Mouse (Mus musculus) megakaryocyte, embryonic 14.5 days (primary cell): Measurements from ENCODE around the gene Lmo7. TPM values are rescaled to one million over a fixed set of nuclear protein-coding genes. Genes with fewer than 3 reads are reported as not detected.

Source experiments
- H3K27me3 ChIP-seq: replicated peaks from 2 replicates; pipeline ENCODE3; 2012; ENCODE audit warnings: inconsistent platforms
- H3K36me3 ChIP-seq: replicated peaks from 2 replicates; pipeline ENCODE3; 2012; ENCODE audit warnings: low read length, inconsistent platforms, mixed read lengths
- H3K4me1 ChIP-seq: 2 replicates; pipeline ENCODE4 v1.6.1; 2012; ENCODE audit warnings: inconsistent platforms
- H3K4me3 ChIP-seq: replicated peaks from 2 replicates; pipeline ENCODE3; 2012; ENCODE audit warnings: moderate library complexity, mild to moderate bottlenecking, inconsistent platforms
- H3K9me3 ChIP-seq: 2 replicates; pipeline ENCODE4 v1.6.1; 2012; ENCODE audit warnings: inconsistent platforms
- FLI1 ChIP-seq: IDR thresholded peaks from 2 replicates; pipeline ENCODE4 v1.6.1; 2012; ENCODE audit warnings: low read length, inconsistent platforms, mixed read lengths
- GATA1 ChIP-seq: IDR thresholded peaks from 3 replicates; pipeline ENCODE4 v1.6.1; 2012; ENCODE audit warnings: mixed read lengths, low read length, inconsistent platforms, borderline replicate concordance
- polyA plus RNA-seq: library from polyadenylated mRNA; stranded (reverse); fragments of >175 nt; gene quantifications from 2 replicates; pipeline ENCODE4 v1.2.3, GENCODE M21; 2012; ENCODE audit warnings: low replicate concordance; ENCODE audit not compliant: insufficient read depth

Gene Lmo7
- polyA plus RNA-seq, 1 experiment, result 0.08 TPM

DNA sequence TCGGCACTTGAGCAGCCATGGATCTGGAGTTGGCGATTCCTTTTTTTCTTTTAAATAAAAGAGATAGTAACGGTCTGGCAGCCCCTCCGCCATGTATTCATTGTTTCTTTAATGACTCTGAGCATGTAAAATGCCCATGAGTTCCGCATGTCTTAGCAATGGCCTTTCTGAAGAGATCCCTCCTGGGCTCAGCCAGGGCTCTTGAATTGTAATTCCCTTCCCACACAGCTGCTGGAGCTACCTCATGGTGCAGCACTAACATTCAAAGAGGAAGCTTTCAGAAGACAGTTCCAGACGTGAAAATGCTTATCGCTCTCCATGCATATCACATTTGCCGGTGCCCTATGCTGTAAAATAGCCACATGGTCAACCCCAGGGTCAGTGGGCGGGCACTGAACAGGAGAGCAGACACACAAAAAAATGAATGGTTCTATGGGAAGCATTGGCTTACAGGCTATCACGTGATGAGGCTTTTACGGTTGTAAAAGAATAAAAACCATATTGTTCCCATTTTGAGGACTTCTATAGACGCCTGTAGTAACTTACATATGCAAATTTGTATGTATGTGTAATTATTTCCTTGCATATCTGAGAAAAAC, 198.0 kb downstream of the Lmo7 start:
- Histone ChIP-seq H3K4me3 (no peak overlapping the region), H3K9me3 (peaks cover 10% of the 10 kb centered on the region; the same call in 1 of the 2 replicates), H3K36me3 (no peaks in the 10 kb centered on the region), H3K4me1 (no peaks in the 10 kb centered on the region), H3K27me3 (no peaks in the 10 kb centered on the region)
- TF ChIP-seq FLI1 (no peak), GATA1 (no peak)

DNA sequence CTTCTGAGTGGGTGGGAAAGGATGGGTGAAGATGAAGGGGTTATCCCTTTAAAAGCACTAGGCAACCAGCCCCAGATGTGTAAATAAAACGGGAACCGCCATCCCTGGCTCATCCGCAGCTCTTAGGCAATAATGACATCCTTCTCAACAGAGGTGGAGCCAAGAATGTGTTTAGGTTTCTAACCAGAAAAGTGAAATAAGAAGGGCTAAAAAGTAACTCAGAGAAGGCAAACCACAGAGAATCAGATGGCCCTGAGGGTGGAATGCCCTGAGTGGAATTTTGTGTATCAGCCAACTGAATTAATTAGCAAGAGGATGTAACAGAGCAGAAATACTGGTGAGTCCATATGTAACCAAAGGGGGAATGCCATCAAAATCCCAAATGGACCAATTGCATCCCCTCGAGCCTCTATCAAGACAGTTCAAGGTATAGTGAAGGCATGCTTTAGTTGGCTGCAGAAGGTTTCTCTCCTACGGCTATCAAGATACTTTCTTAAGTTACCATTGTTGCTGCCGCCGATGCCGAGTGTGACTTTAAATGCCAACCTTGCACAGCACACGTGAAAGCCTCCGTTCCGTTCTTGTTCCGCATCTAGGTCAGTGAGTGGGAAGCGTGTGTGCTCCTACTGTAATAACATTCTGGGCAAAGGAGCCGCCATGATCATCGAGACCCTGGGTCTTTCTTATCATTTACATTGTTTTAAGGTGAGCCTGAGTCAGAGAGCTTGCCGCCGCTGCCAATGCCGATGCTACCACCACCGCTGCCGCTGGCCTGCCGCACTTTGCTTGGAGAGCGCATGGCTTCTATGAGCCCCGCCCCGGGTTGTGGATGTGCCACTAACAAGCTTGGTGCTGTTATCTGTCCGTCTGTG, 201.1 kb downstream of the Lmo7 start:
- Histone ChIP-seq H3K36me3 (no peaks in the 10 kb centered on the region), H3K4me1 (no peaks in the 10 kb centered on the region), H3K4me3 (no peak overlapping the region), H3K27me3 (no peaks in the 10 kb centered on the region), H3K9me3 (peaks cover 8% of the 10 kb centered on the region; the same call in 1 of the 2 replicates)
- TF ChIP-seq GATA1 (no peak), FLI1 (no peak)

DNA sequence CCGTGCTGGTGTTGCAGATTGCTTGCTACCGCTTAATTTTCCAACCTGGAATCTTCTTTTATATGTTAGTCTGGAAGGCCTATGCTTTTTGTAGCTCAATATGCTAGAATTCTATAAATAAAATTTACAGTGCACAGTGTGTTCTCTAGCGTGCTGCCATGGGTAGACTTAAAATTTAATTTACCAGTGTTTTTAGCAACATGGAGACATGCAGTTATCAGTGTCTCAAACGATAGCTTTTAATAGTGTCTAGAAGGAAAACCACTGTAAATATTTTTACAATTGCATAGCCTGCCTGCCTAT, 201.6 kb downstream of the Lmo7 start:
- TF ChIP-seq GATA1, result no peak
- no peak for TF ChIP-seq FLI1
- Histone ChIP-seq H3K4me3 (no peak overlapping the region), H3K9me3 (peaks cover 3% of the 10 kb centered on the region; the same call in 1 of the 2 replicates), H3K4me1 (no peaks in the 10 kb centered on the region), H3K36me3 (no peaks in the 10 kb centered on the region), H3K27me3 (no peaks in the 10 kb centered on the region)

DNA sequence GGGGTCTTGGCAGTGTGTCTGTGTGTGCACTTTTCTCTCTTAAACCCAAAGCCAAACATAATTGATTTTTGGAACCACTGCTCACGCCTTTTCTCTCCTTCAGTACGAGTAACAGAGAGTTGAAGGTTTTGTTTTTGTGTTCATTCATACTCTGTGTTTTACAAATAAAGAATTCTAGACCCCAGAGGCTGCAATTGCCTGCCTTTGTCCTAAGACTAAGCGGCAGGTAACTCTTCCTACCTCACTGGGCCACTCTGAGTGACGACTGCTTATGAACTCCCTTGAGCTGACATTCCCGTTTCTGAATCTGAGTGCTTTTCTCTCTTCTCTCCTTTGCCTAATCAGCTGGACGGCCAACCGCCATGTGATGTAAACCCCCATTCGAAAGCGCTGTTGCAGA, 203.8 kb downstream of the Lmo7 start:
- no peak overlapping the region for H3K4me3 ChIP-seq
- no peaks in the 10 kb centered on the region for H3K36me3 ChIP-seq
- no peaks in the 10 kb centered on the region for H3K4me1 ChIP-seq
- H3K27me3 ChIP-seq, result no peaks in the 10 kb centered on the region
- peaks cover 3% of the 10 kb centered on the region; the same call in 1 of the 2 replicates for H3K9me3 ChIP-seq
- no peak for TF ChIP-seq GATA1
- TF ChIP-seq FLI1, result no peak

DNA sequence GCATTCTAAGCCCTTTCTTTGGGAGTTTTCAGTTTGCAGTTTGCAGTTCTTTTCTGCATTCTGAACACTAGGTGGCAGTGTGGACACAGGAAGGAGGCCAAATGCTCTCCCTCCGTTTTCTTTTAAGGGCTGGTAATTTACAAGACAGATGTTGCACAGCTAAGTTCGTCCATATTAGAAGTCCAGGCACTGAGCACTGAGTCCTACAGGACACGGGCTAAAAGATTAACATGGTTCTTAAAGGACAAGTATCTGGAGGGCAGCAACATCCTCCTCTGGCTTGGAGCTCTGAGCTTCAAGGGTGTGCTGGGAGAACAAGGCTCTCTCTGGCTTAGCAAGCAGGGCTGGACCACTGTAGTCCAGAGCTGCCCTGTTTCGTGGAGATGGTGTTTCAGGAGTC, 213.2 kb downstream of the Lmo7 start:
- no peak for TF ChIP-seq FLI1
- TF ChIP-seq GATA1, result no peak
- peaks cover 2% of the 10 kb centered on the region for H3K27me3 ChIP-seq

DNA sequence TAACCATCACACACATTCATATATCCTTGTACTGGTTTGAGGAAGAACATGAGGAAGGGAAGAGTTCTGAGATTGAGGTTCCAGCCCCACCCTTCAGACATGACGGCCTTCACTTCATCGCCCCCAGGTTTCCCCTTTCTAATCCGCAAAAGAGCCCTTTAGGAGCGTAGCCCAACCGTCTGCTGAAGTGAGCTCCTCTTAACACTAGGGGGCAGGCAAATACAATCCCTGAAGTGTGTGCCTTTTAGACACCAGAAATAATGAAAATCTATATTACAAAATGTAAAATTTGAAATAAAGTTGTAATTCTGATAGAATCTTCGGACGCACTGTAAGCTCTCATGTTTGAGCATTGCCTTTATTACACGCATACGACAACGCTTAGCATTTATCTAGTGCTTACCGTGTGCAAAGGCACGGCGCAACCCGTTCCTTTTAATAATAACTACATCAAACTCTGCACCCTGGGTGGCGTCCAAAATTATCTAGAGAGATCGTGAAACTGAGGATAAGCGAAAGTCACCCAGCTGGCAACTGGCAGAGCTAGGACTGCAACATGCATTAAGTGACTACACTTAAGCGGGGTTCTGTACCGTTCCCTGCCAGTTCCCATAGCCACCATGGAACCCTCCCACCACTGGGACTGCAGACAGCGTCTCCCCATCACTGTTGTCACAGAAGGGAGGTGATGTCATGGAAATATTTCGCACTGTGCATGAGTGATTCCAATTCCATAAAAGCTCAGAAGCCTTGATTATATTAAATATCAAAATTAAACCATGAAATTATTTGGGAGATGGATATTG, 217.2 kb downstream of the Lmo7 start:
- Histone ChIP-seq H3K36me3 (no peaks in the 10 kb centered on the region), H3K4me3 (no peak overlapping the region), H3K27me3 (peaks cover 2% of the 10 kb centered on the region), H3K4me1 (peaks cover 5% of the 10 kb centered on the region), H3K9me3 (no peaks in the 10 kb centered on the region)
- TF ChIP-seq GATA1 (no peak), FLI1 (no peak)

More for the DNA sequence above, 213.2 kb downstream of the Lmo7 start:
- Histone ChIP-seq H3K36me3 (no peaks in the 10 kb centered on the region), H3K4me1 (peaks cover 5% of the 10 kb centered on the region), H3K9me3 (no peaks in the 10 kb centered on the region), H3K4me3 (peak overlapping the region; percentile 73)

DNA sequence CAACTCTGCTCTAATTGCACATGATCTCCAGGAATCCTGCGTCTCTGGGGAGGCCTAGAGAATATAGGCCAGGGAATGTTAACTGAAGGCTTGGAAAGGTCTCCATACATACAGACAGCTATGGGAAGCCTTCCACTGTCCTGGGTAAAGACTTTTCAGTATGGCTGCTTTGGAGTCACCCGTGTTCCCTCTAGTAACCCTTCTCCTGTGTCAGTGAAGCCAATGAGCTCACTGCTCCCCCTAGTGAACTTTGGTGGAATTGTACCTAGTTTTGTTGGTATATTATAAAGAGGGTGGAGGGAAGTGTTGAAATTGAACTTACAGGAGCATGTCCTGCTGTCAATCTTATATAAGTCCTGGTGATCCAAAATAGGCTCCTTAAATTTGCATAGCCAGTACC, 219.4 kb downstream of the Lmo7 start:
- peaks cover 2% of the 10 kb centered on the region for H3K27me3 ChIP-seq
- H3K4me3 ChIP-seq, result no peak overlapping the region
- 0 out of 2 replicates have a peak, but pooled peaks cover 4% of the 10 kb centered on the region for H3K9me3 ChIP-seq
- H3K4me1 ChIP-seq, result no peaks in the 10 kb centered on the region
- H3K36me3 ChIP-seq, result no peaks in the 10 kb centered on the region
- TF ChIP-seq FLI1 (no peak), GATA1 (no peak)

DNA sequence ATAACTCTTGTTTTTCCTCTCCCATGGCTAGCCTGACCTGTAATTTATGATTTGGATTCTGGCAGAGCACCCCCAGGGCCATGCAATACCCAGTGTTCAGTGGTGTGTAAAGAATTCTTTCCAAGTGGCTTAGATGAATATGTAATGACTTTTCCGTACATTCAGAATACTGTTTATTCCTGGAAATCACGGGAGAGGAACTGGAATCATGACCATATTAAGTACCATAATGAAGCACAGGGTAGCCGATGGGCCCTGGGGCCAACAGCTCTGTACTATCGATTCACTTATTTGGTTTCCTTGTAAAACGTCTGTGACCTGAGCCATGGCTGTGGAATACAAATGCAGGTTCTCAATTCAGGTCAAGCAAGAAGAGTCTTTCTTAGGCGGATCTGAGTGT, 221.3 kb downstream of the Lmo7 start:
- H3K4me3 ChIP-seq, result no peak overlapping the region
- TF ChIP-seq GATA1 (no peak), FLI1 (no peak)
- H3K27me3 ChIP-seq, result no peaks in the 10 kb centered on the region
- H3K4me1 ChIP-seq, result no peaks in the 10 kb centered on the region
- H3K36me3 ChIP-seq, result no peaks in the 10 kb centered on the region
- H3K9me3 ChIP-seq, result 0 out of 2 replicates have a peak, but pooled peaks cover 5% of the 10 kb centered on the region

DNA sequence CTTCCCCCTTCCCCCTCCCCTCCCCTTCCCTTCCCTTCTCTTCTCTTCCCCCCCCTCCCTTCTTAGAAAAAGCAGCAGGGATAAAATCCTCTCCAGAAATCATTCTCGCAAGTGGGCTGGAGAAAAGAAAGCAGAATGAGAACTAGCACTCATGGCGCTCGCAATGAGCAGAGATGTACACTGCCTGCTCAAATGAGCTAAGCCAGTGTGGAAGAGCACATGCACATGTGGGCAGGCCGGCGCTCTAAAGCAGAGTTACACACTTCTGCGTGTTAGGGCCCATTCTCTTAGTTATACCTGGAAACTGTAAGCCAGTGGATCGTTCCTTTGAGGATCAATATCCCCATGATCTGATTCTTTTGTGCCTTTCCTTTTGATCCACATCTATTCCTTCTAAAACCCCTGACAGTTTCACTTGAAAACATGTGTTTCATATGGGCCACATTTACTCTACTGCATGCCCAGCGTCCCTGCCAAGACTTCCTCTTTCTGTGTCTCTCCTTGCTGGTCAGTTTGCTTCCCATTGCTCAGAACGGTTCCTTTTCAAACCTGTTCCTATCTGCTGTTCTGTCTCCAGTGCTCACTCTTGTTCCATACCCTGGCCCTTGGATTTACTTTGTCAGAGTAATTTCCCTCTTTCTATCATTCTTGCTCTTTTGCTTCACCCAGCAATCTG, 224.2 kb downstream of the Lmo7 start:
- Histone ChIP-seq H3K4me3 (no peak overlapping the region), H3K27me3 (no peaks in the 10 kb centered on the region), H3K36me3 (no peaks in the 10 kb centered on the region), H3K4me1 (no peaks in the 10 kb centered on the region), H3K9me3 (0 out of 2 replicates have a peak, but pooled peaks cover 5% of the 10 kb centered on the region)
- no peak for TF ChIP-seq FLI1
- no peak for TF ChIP-seq GATA1
